Mouse (Mus musculus): Measurements from ENCODE around the gene Aqp9.

Gene Aqp9

DNA sequence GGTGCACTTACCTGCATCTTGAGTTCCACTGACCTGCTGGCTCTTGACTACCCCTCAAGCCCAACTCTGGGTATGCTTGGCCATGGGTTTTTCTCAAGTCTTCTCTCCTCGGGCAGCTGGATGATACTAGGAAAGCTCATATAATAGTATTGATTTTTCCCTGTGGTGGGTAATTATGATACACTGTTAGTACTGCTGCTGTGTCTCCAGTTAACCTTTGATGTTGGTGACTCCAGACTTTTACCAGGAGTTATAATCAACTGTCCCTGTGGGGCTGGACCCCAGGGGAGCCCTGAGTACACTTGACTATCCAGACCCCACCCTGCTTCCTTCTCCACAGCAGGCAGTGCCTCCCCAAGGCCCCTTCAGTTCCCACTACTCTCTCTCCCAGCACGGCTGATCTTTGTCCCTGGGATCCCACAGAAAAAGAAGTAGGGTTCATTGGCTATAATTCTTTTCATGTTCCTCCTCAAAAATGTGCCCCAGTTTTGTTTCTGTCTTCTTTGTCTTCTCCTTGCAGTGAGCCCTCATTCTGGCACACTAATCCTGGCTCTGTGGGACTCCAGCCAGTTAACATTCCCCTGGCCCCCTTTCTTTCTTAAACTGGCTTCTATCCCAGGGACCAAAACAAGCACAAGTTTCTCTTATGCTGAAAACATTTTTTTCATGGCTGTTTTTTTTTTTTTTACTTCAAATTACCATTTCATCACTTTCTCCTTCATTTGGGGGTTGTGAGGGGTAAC, 838 bp downstream of the Aqp9 start:
- CTCF ChIA-PET = interaction anchor here (0.6 kb wide), 1 partner anchor 13 kb away, joined by 7 read pairs; no protein-coding TSS in a partner anchor

GRCm38 (mm10) chr9:71166871-71167465, 1.5 kb downstream of the Aqp9 start:
- CTCF ChIA-PET = interaction anchor here (0.5 to 0.6 kb wide), 2 partner anchors 13 to 1941 kb away, joined by 5 to 7 read pairs; no protein-coding TSS in a partner anchor

- CTCF ChIA-PET = interaction anchor here (0.5 kb wide), 1 partner anchor 1940 kb away, joined by 5 read pairs; no protein-coding TSS in a partner anchor
These were observed 2.3 kb downstream of the Aqp9 start for GRCm38 (mm10) chr9:71166019-71166705.

GRCm38 (mm10) chr9:71165510-71165909, 3.0 kb downstream of the Aqp9 start:
- CTCF ChIA-PET = interaction anchor here (1.7 kb wide), 1 partner anchor 23 kb away, joined by 5 read pairs; no protein-coding TSS in a partner anchor

- CTCF ChIA-PET = interaction anchor here (1.7 kb wide), 1 partner anchor 23 kb away, joined by 5 read pairs; no protein-coding TSS in a partner anchor
These were observed 3.4 kb downstream of the Aqp9 start for GRCm38 (mm10) chr9:71165061-71165460.

DNA sequence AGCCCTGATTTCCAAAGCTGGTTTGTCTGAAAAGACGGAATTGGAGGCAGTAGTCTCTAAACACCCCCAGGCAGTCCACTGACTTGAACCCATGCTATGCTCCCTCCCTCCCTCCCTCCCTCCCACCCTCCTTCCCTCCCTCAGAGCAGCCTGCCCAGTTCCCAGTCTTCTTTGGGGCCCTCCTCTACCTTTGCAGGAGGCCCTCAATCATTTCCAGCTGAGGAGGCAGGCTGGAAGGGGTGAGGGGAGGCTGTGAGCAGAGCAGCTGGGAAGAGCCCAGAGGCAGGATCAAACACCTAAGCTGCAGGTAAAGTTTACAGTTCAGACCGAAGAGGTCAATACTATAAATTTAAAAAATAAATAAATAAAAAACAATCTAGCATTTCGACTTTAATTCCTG, 4.1 kb downstream of the Aqp9 start:
- CTCF ChIA-PET = interaction anchor here (0.7 to 1.7 kb wide), 2 partner anchors 24 to 418 kb away, joined by 3 to 5 read pairs; no protein-coding TSS in a partner anchor

- CTCF ChIA-PET = no interaction called here
These were observed 5.4 kb downstream of the Aqp9 start for GRCm38 (mm10) chr9:71162858-71163740.

- CTCF ChIA-PET = no interaction called here
These were observed 6.2 kb downstream of the Aqp9 start for GRCm38 (mm10) chr9:71162131-71162857.

- CTCF ChIA-PET = no interaction called here
These were observed 7.4 kb downstream of the Aqp9 start for GRCm38 (mm10) chr9:71160849-71161711.

DNA sequence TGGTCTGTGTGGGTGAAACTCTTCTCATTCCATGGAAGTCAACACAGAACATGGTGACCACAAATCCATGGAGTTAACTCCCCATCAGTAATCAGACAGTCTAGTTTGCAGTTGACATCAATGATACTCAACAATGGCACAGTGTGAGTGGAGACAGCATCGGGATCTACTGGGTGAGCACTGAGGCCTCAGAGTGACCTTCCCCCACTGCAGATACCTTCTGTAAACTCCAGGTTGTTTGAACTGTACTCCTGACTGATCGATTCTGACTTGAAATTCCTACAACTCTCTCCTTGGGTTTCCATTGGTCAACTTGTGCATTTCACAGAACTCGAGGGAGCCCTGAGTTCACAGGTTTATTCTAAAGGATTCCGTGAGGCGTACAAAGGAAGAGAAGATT, 8.8 kb downstream of the Aqp9 start:
- CTCF ChIA-PET = no interaction called here

DNA sequence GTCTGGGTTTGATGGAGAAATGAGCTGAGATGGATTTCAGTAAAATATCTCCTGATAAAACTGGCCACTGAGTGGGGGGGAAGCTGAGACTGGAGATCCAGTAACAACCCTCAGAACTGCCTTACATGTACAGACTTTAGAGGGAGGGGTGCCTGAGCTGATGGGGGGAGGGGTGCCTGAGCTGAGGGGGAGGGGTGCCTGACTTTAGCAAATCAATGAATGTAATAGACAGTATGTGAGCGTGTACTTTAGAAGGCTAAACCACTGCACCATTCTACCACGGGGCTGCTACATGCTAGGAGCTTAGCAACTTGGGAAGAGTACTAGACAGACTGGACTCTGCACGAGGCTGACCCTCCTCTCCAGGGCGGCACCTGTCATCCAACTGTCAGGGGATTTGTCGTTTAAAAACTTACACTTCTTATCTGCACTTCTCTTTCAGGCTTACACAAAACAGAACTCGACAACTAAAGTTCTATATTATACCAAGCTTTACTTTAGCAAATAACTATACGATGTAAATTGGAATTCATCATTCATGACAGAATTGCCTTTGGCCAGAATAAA, 9.3 kb downstream of the Aqp9 start:
- CTCF ChIA-PET = no interaction called here

DNA sequence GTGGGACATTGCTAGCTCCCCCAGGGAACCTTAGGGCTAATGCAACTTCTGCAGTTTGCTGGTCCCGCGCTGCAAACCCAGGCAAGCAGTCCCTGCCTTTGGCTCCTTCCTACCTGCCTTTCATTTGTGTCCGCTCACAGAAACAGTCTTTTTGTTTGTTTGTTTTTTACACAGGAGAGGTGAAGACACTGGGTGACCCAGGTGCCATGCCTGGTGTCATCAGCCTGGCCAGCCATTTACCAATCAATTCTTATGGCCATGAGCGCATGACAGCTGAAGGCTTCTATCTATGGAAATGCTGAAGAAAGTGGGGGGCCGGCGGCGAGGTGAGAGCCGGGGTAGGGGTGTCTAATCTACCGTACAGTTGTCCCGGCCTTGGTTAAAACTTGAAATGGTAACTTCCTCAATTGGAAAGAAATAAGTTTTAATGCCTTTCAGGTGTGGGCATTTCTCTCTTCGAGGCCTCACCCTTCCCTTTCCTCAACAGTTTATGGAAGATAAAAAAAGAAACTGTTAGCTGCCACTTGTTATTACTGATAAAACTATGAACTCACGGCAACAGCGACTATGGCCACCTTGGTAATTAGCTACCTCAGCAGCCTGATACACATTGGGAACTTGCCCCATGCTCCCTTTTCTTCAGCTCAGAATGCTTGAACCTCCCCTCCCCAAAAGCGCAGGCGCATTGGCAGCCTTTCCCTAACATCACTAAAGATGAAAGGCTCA, 10.4 kb downstream of the Aqp9 start:
- CTCF ChIA-PET = no interaction called here

GRCm38 (mm10) chr9:71156447-71157035, 11.9 kb downstream of the Aqp9 start:
- CTCF ChIA-PET = no interaction called here

DNA sequence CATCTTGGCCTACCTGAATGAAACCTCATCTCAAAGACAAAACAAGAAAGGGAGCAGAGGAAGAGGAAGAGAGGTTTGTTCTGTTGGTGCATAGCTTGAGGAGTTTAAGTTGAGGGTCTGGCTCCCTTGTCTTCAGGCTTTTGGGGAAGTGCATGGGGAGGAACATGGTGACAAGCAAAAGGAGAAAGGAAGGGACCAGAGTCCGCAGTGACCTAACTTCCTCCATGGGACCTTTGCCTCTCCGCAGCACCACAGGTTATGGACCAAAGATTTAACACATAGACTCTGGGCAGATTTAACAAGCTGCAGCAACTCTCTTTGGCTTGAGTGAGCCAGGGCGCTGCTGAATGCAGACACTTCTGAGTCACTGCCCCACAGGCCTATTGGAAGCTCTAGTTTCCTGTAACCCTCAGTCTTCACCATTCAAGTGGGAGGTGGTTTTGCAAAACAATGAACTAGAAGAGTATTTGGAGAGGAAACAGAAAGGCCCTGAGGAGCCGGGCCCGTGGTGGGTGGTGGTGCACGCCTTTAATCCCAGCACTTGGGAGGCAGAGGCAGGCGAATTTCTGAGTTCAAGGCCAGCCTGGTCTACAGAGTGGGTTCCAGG, 13.0 kb downstream of the Aqp9 start:
- CTCF ChIA-PET = no interaction called here

DNA sequence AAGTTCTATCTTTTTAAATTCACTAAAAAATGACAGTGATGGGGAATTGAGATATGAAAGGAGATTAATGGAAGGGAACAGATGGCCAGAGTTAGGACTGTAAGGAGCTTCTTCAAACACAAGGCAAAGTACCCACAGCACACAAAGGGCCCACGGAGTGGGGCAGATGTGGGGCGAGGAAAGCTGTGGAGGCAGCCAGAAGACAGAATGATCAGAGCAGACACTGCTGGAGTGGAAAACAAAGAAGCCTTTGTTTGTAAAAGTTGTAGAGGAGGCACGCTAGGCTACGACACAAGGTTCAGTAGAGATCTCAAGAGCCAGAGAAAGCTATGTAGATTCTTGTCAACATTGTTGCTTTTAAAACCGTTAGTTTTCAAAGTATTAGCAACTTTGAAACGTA, 17.1 kb downstream of the Aqp9 start:
- CTCF ChIA-PET = no interaction called here

DNA sequence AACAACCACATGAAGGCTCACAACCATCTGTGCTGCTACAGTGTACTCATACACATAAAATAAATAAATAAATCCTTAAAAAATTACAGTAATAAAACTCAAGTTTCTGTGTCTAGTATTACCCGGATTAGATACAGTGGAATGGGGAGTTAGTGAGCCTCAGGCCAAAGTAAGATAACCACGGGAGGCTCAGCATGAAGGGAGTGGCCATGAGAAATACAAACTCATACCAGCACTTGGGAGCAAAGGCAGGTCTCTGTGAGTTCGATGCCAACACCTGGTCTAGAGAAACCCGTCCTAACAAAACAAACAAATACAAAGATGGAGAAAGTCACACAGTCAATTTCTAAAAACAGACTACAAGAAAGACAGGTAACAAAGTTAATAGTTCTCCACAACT, 18.3 kb downstream of the Aqp9 start:
- CTCF ChIA-PET = no interaction called here

DNA sequence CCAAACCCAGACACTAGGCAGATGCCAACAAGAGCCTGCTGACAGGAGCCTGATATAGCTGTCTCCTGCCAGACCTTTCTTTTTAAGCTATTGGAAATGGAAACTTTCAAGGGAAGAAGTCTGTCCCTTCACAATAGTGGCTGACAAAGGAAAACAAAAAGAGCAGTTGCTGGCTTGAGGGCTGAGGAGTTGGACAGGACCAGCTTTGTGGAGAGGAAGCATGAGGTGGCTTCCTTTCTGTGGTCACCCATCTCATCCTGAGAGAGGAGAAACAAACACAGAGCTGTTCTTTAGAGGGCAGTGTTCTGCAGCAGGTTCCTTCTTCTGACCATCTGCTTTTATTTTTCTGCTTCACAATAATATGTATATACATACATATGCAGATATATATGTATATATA, 19.6 kb downstream of the Aqp9 start:
- CTCF ChIA-PET = no interaction called here

- CTCF ChIA-PET = no interaction called here
These were observed 22.3 kb downstream of the Aqp9 start for GRCm38 (mm10) chr9:71146210-71146609.

Measured in spleen, embryonic (tissue).